In genomic region chr7:24474811-24475506, GRCm38 (mm10) we compare ENCODE assay signal across 10 mouse cellular contexts. TPM values are rescaled to one million over a fixed set of nuclear protein-coding genes. Genes with fewer than 3 reads are reported as not detected.
DNase-seq lines count a peak whose midpoint lies in the region; ATAC-seq and TF ChIP-seq lines count a peak whose summit lies in the region.
"Had no signal": no experiment of that assay in that cellular context is flagged by ENCODE, and none has a peak within 500 bp of the region (broad histone marks: within the 10 kb centered on the region; RNA-seq: fewer than 3 reads in every experiment).

No protein-coding gene starts in this region.

- peak overlapping the region; percentile 53; the same call in 1 of the 2 replicates for H3K27ac ChIP-seq in left cerebral cortex, adult 2 months
- H3K27ac ChIP-seq in embryonic facial prominence, embryonic 14.5 days (replicated peaks; ENCODE audit: low read depth, low read length), result 0 out of 2 replicates have a peak overlapping the region, but pooled peaks have one; percentile 18
- H3K27ac ChIP-seq in limb, embryonic 13.5 days, result no peak overlapping the region

- H3K4me1 ChIP-seq in embryonic facial prominence, embryonic 14.5 days (ENCODE audit: control insufficient read depth, insufficient read depth, low read length), result 0 out of 2 replicates have a peak, but pooled peaks cover 2% of the 10 kb centered on the region
- 0 out of 2 replicates have a peak, but pooled peaks cover 5% of the 10 kb centered on the region for H3K4me1 ChIP-seq in limb, embryonic 13.5 days

- intact Hi-C loops in left cerebral cortex, adult 2 months (cut with DNase I), result loop anchor here (10.0 kb wide), 1 partner anchor 190 kb away; no protein-coding TSS in a partner anchor

- WGBS in embryonic facial prominence, embryonic 14.5 days, result 25% methylated on average over 21 of the region's 21 CpGs
- 31% methylated on average over 21 of the region's 21 CpGs for WGBS in limb, embryonic 13.5 days

- H3K36me3 ChIP-seq in embryonic facial prominence, embryonic 14.5 days (ENCODE audit: control insufficient read depth, insufficient read depth, low read length), result no peaks in the 10 kb centered on the region
- no peaks in the 10 kb centered on the region for H3K36me3 ChIP-seq in limb, embryonic 13.5 days

- peak; percentile 52 for TF ChIP-seq CTCF in left cerebral cortex, adult 2 months (IDR thresholded peaks at IDR 0.05)

- H3K9me3 ChIP-seq in embryonic facial prominence, embryonic 14.5 days (ENCODE audit: control insufficient read depth, low read length), result no peaks in the 10 kb centered on the region
- H3K9me3 ChIP-seq in limb, embryonic 13.5 days, result no peaks in the 10 kb centered on the region

- no peak for ATAC-seq in embryonic facial prominence, embryonic 14.5 days (ENCODE audit: low read depth)
- ATAC-seq in limb, embryonic 13.5 days (ENCODE audit: low FRiP score, low read depth), result no peak

- H3K27me3 ChIP-seq in embryonic facial prominence, embryonic 14.5 days (replicated peaks; ENCODE audit: control insufficient read depth, insufficient read depth, low read length), result 0 out of 2 replicates have a peak, but pooled peaks cover 3% of the 10 kb centered on the region
- no peaks in the 10 kb centered on the region; the same call in 1 of the 2 replicates for H3K27me3 ChIP-seq in limb, embryonic 13.5 days

- peak overlapping the region; percentile 29 for H3K4me2 ChIP-seq in embryonic facial prominence, embryonic 14.5 days (ENCODE audit: low read depth, low read length)
- peak overlapping the region; percentile 25; the same call in 1 of the 2 replicates for H3K4me2 ChIP-seq in limb, embryonic 13.5 days (replicated peaks)

- H3K9ac ChIP-seq in embryonic facial prominence, embryonic 14.5 days (ENCODE audit: low read depth, low read length), result 0 out of 2 replicates have a peak overlapping the region, but pooled peaks have one; percentile 41
- H3K9ac ChIP-seq in limb, embryonic 13.5 days, result peak overlapping the region; percentile 19; the same call in 1 of the 2 replicates

- no peak overlapping the region for H3K4me3 ChIP-seq in left cerebral cortex, adult 2 months
- no peak overlapping the region for H3K4me3 ChIP-seq in embryonic facial prominence, embryonic 14.5 days (ENCODE audit: low read depth, low read length)
- H3K4me3 ChIP-seq in limb, embryonic 13.5 days, result no peak overlapping the region

- DNase-seq in cerebellum, adult 11-12 months, result peak; percentile 64
- DNase-seq in cerebellum, adult 11 months, result no peak
- no peak for DNase-seq in left cerebral cortex, adult 2 months (ENCODE audit: extremely low spot score in 1 of 2, low spot score in 2 of 2)
- no peak for DNase-seq in left cerebral cortex, adult 8-10 months (ENCODE audit: low spot score in 2 of 2)
- DNase-seq in embryonic facial prominence, embryonic 14.5 days (ENCODE audit: low spot score), result no peak
- DNase-seq in urinary bladder, postnatal 36 days (ENCODE audit: low spot score in 2 of 2), result no peak
- no peak for DNase-seq in frontal cortex, postnatal 25 days (ENCODE audit: low spot score in 2 of 2)

RNA-seq across cellular contexts. Expression of gene Cadm4, which starts 6.9 kb away (rescaled TPM):
- 100 to 1,000 TPM; 213 to 219 TPM for total RNA-seq in left cerebral cortex, adult 2 months (2021)
- 100 to 1,000 TPM; 215 to 253 (median 239) TPM for total RNA-seq in left cerebral cortex, adult 8-10 months (2022)
- 2.6 and 2.8 TPM in 2 replicates for polyA plus RNA-seq in embryonic facial prominence, embryonic 14.5 days (2014; fragmentation: Nextera tagmentation; extraction: Ambion mirVana)
- polyA plus RNA-seq in limb, embryonic 13.5 days (2015; fragmentation: Nextera tagmentation; extraction: Ambion mirVana), result 6.3 and 6.5 TPM in 2 replicates

RNA-seq across cellular contexts. Expression of gene Plaur, which starts 12.7 kb away (rescaled TPM):
- 1 to 10 TPM; 1.0 to 1.1 TPM for total RNA-seq in left cerebral cortex, adult 2 months (2021)
- 1 to 10 TPM in 2 of 4 experiments, under 1 TPM in 2; 0.72 to 4.6 (median 2.1) TPM for total RNA-seq in left cerebral cortex, adult 8-10 months (2022)
- polyA plus RNA-seq in embryonic facial prominence, embryonic 14.5 days (2014; fragmentation: Nextera tagmentation; extraction: Ambion mirVana), result 8.0 and 12.2 TPM in 2 replicates
- 3.3 and 3.5 TPM in 2 replicates for polyA plus RNA-seq in limb, embryonic 13.5 days (2015; fragmentation: Nextera tagmentation; extraction: Ambion mirVana)

RNA-seq across cellular contexts. Expression of gene Irgc1, which starts 22.9 kb away (rescaled TPM):
- under 1 TPM in 1 of 2 experiments, not detected in 1; 0.77 TPM for total RNA-seq in left cerebral cortex, adult 2 months (2021)
- under 1 TPM in 1 of 4 experiments, not detected in 3; 0.21 TPM for total RNA-seq in left cerebral cortex, adult 8-10 months (2022)
- polyA plus RNA-seq in embryonic facial prominence, embryonic 14.5 days (2014; fragmentation: Nextera tagmentation; extraction: Ambion mirVana), result 0.16 and 0.36 TPM in 2 replicates
- polyA plus RNA-seq in limb, embryonic 13.5 days (2015; fragmentation: Nextera tagmentation; extraction: Ambion mirVana), result not detected in 2 replicates
- polyA plus RNA-seq: neural tube, embryonic 14.5 days had no signal

RNA-seq across cellular contexts. Expression of gene Zfp428, which starts 31.8 kb away (rescaled TPM):
- total RNA-seq in left cerebral cortex, adult 2 months (2021), result 10 to 100 TPM; 45.9 to 46.0 TPM
- total RNA-seq in left cerebral cortex, adult 8-10 months (2022), result 10 to 100 TPM; 42.8 to 45.4 (median 44.1) TPM
- 31.3 and 36.6 TPM in 2 replicates for polyA plus RNA-seq in embryonic facial prominence, embryonic 14.5 days (2014; fragmentation: Nextera tagmentation; extraction: Ambion mirVana)
- 64.2 and 68.3 TPM in 2 replicates for polyA plus RNA-seq in limb, embryonic 13.5 days (2015; fragmentation: Nextera tagmentation; extraction: Ambion mirVana)

RNA-seq across cellular contexts. Expression of gene AC161166.1, which starts 37.3 kb away (rescaled TPM):
- not detected for total RNA-seq in left cerebral cortex, adult 2 months (2021)
- not detected for total RNA-seq in left cerebral cortex, adult 8-10 months (2022)
- 0.19 and 0.22 TPM in 2 replicates for polyA plus RNA-seq in embryonic facial prominence, embryonic 14.5 days (2014; fragmentation: Nextera tagmentation; extraction: Ambion mirVana)
- polyA plus RNA-seq in limb, embryonic 13.5 days (2015; fragmentation: Nextera tagmentation; extraction: Ambion mirVana), result 0.42 and 0.66 TPM in 2 replicates
- total RNA-seq: left cerebral cortex, postnatal 25 days had no signal
